Mouse (Mus musculus) hindbrain, embryonic 15.5 days (tissue): ENCODE measurements around the gene Dcaf6. TPM values are rescaled to one million over a fixed set of nuclear protein-coding genes. Genes with fewer than 3 reads are reported as not detected.

ENCODE experiments used
- ATAC-seq: fragments of 200-750 bp; cut with Nextera tagmentation; 2 replicates; pipeline ENCODE4 v1.8.0; 2017; ENCODE audit warnings: low read depth, moderate number of reproducible peaks, moderate TSS enrichment; ENCODE audit not compliant: low FRiP score
- H3K27ac ChIP-seq: fragments of 300-500 bp; sonication (generic); replicated peaks from 2 replicates; pipeline ENCODE4 v1.5.1; 2015; ENCODE audit warnings: mild to moderate bottlenecking, inconsistent platforms
- H3K27me3 ChIP-seq: fragments of 300-500 bp; sonication (generic); 2 replicates; pipeline ENCODE4 v1.6.1; 2015; ENCODE audit warnings: control low read depth, inconsistent platforms
- H3K36me3 ChIP-seq: fragments of 300-500 bp; sonication (generic); 2 replicates; pipeline ENCODE4 v1.6.1; 2015; ENCODE audit warnings: control low read depth, inconsistent platforms
- H3K4me1 ChIP-seq: fragments of 300-500 bp; sonication (generic); replicated peaks from 2 replicates; pipeline ENCODE4 v1.6.1; 2015; ENCODE audit warnings: control low read depth, inconsistent platforms
- H3K4me2 ChIP-seq: fragments of 300-500 bp; sonication (generic); 2 replicates; pipeline ENCODE4 v1.6.1; 2015; ENCODE audit warnings: moderate library complexity, mild to moderate bottlenecking, inconsistent platforms
- H3K4me3 ChIP-seq: fragments of 300-500 bp; sonication (generic); 2 replicates; pipeline ENCODE4 v1.5.1; 2015; ENCODE audit warnings: mild to moderate bottlenecking, inconsistent platforms
- H3K9ac ChIP-seq: fragments of 300-500 bp; sonication (generic); 2 replicates; pipeline ENCODE4 v1.6.1; 2015; ENCODE audit warnings: inconsistent platforms
- H3K9me3 ChIP-seq: fragments of 300-500 bp; sonication (generic); 2 replicates; pipeline ENCODE4 v1.6.1; 2016; ENCODE audit warnings: control low read depth, inconsistent platforms
- WGBS: fragments of 180-500 bp; shearing (Covaris S2); methylation state at CpG from one replicate; pipeline ENCODE4 v1.1.7; 2015; 5-methylcytosine and 5-hydroxymethylcytosine counted together
- polyA plus RNA-seq: library from polyadenylated mRNA; unstranded; fragments of >200 nt; fragmentation: Nextera tagmentation; extraction: Ambion mirVana; gene quantifications from 2 replicates; pipeline ENCODE4 v1.2.1, GENCODE M21; 2015

Gene Dcaf6
- polyA plus RNA-seq, 1 experiment from 2014 or later: 15.6 TPM

- H3K4me3 ChIP-seq: no peak overlapping the region
Observed at GRCm38 (mm10) chr1:165304341-165304740, 155.9 kb downstream of the Dcaf6 start.

GRCm38 (mm10) chr1:165303209-165303608 lies 157.1 kb downstream of the Dcaf6 start:
- ATAC-seq: no peak
- 94% methylated on average over 6 of the region's 6 CpGs for WGBS
- Histone ChIP-seq H3K27ac (0 out of 2 replicates have a peak overlapping the region, but pooled peaks have one; percentile 22), H3K4me3 (no peak overlapping the region), H3K27me3 (no peaks in the 10 kb centered on the region), H3K36me3 (0 out of 2 replicates have a peak, but pooled peaks cover 6% of the 10 kb centered on the region), H3K4me2 (no peak overlapping the region), H3K4me1 (peaks cover 5% of the 10 kb centered on the region; the same call in 1 of the 2 replicates), H3K9ac (no peak overlapping the region), H3K9me3 (no peaks in the 10 kb centered on the region)

More at GRCm38 (mm10) chr1:165304341-165304740, 155.9 kb downstream of the Dcaf6 start:
- no peak overlapping the region for H3K9ac ChIP-seq
- H3K27me3 ChIP-seq: no peaks in the 10 kb centered on the region
- H3K4me1 ChIP-seq: peaks cover 5% of the 10 kb centered on the region; the same call in 1 of the 2 replicates
- 94% methylated on average over 7 of the region's 7 CpGs for WGBS
- H3K36me3 ChIP-seq: 0 out of 2 replicates have a peak, but pooled peaks cover 6% of the 10 kb centered on the region
- no peaks in the 10 kb centered on the region for H3K9me3 ChIP-seq
- H3K27ac ChIP-seq: no peak overlapping the region
- H3K4me2 ChIP-seq: no peak overlapping the region
- no peak for ATAC-seq

GRCm38 (mm10) chr1:165302455-165303208 lies 157.6 kb downstream of the Dcaf6 start:
- Histone ChIP-seq H3K27me3 (no peaks in the 10 kb centered on the region), H3K9me3 (no peaks in the 10 kb centered on the region), H3K4me2 (no peak overlapping the region), H3K27ac (peak overlapping the region; percentile 33; the same call in 1 of the 2 replicates), H3K4me1 (peaks cover 5% of the 10 kb centered on the region; the same call in 1 of the 2 replicates), H3K4me3 (no peak overlapping the region), H3K9ac (no peak overlapping the region), H3K36me3 (0 out of 2 replicates have a peak, but pooled peaks cover 6% of the 10 kb centered on the region)
- WGBS: 64% methylated on average over 13 of the region's 13 CpGs
- peak; percentile 68 for ATAC-seq

- Histone ChIP-seq H3K27me3 (no peaks in the 10 kb centered on the region), H3K9ac (no peak overlapping the region), H3K36me3 (0 out of 2 replicates have a peak, but pooled peaks cover 5% of the 10 kb centered on the region), H3K4me2 (no peak overlapping the region), H3K9me3 (no peaks in the 10 kb centered on the region), H3K4me1 (peaks cover 5% of the 10 kb centered on the region; the same call in 1 of the 2 replicates), H3K4me3 (no peak overlapping the region), H3K27ac (no peak overlapping the region)
- WGBS: 86% methylated on average over 2 of the region's 2 CpGs
- no peak for ATAC-seq
Observed at GRCm38 (mm10) chr1:165301567-165301966, 158.7 kb downstream of the Dcaf6 start.

GRCm38 (mm10) chr1:165301108-165301507 lies 159.2 kb downstream of the Dcaf6 start:
- Histone ChIP-seq H3K4me1 (peaks cover 5% of the 10 kb centered on the region; the same call in 1 of the 2 replicates), H3K36me3 (0 out of 2 replicates have a peak, but pooled peaks cover 1% of the 10 kb centered on the region), H3K4me2 (no peak overlapping the region), H3K27ac (no peak overlapping the region), H3K9me3 (no peaks in the 10 kb centered on the region), H3K9ac (no peak overlapping the region), H3K4me3 (no peak overlapping the region), H3K27me3 (no peaks in the 10 kb centered on the region)
- WGBS: 92% methylated on average over 3 of the region's 3 CpGs
- ATAC-seq: no peak

- H3K4me1 ChIP-seq: no peaks in the 10 kb centered on the region
- no peak for ATAC-seq
- H3K9me3 ChIP-seq: no peaks in the 10 kb centered on the region
- H3K36me3 ChIP-seq: peaks cover 16% of the 10 kb centered on the region; the same call in 1 of the 2 replicates
- H3K4me2 ChIP-seq: no peak within 1 kb of the TSS
- no peak within 1 kb of the TSS for H3K4me3 ChIP-seq
- H3K27ac ChIP-seq: no peak within 1 kb of the TSS
- WGBS: 90% methylated on average over 1 of the region's 1 CpGs
- no peaks in the 10 kb centered on the region for H3K27me3 ChIP-seq
- H3K9ac ChIP-seq: no peak within 1 kb of the TSS
Observed at GRCm38 (mm10) chr1:165295489-165295888, 164.8 kb downstream of the Dcaf6 start, which contains the start of gene Gpr161. Gene Gpr161, plus strand, starts transcription at chr1:165295789.

GRCm38 (mm10) chr1:165291606-165292005 lies 168.7 kb downstream of the Dcaf6 start:
- Histone ChIP-seq H3K36me3 (peaks cover 16% of the 10 kb centered on the region; the same call in 1 of the 2 replicates), H3K27ac (no peak overlapping the region), H3K9me3 (no peaks in the 10 kb centered on the region), H3K27me3 (no peaks in the 10 kb centered on the region), H3K9ac (no peak overlapping the region), H3K4me1 (no peaks in the 10 kb centered on the region), H3K4me3 (no peak overlapping the region), H3K4me2 (no peak overlapping the region)
- 93% methylated on average over 6 of the region's 6 CpGs for WGBS
- ATAC-seq: no peak

GRCm38 (mm10) chr1:165289831-165290230 lies 170.4 kb downstream of the Dcaf6 start:
- no peaks in the 10 kb centered on the region for H3K9me3 ChIP-seq
- WGBS: 94% methylated on average over 4 of the region's 4 CpGs

GRCm38 (mm10) chr1:165288165-165288564 lies 172.1 kb downstream of the Dcaf6 start:
- Histone ChIP-seq H3K27ac (no peak overlapping the region), H3K9ac (no peak overlapping the region), H3K9me3 (no peaks in the 10 kb centered on the region), H3K27me3 (no peaks in the 10 kb centered on the region), H3K36me3 (no peaks in the 10 kb centered on the region), H3K4me3 (no peak overlapping the region), H3K4me2 (no peak overlapping the region), H3K4me1 (peaks cover 19% of the 10 kb centered on the region)
- 89% methylated on average over 9 of the region's 9 CpGs for WGBS
- ATAC-seq: no peak

More at GRCm38 (mm10) chr1:165289831-165290230, 170.4 kb downstream of the Dcaf6 start:
- H3K27ac ChIP-seq: no peak overlapping the region
- no peak overlapping the region for H3K4me3 ChIP-seq
- H3K36me3 ChIP-seq: peaks cover 6% of the 10 kb centered on the region; the same call in 1 of the 2 replicates
- H3K9ac ChIP-seq: no peak overlapping the region
- no peaks in the 10 kb centered on the region for H3K27me3 ChIP-seq
- no peak overlapping the region for H3K4me2 ChIP-seq
- ATAC-seq: no peak
- peaks cover 7% of the 10 kb centered on the region for H3K4me1 ChIP-seq

GRCm38 (mm10) chr1:165284096-165284495 lies 176.2 kb downstream of the Dcaf6 start:
- Histone ChIP-seq H3K27ac (no peak overlapping the region), H3K4me3 (peak overlapping the region; percentile 89; the same call in 1 of the 2 replicates), H3K4me2 (peak overlapping the region; percentile 66), H3K36me3 (no peaks in the 10 kb centered on the region), H3K4me1 (peaks cover 38% of the 10 kb centered on the region), H3K9ac (no peak overlapping the region), H3K9me3 (no peaks in the 10 kb centered on the region), H3K27me3 (no peaks in the 10 kb centered on the region)
- ATAC-seq: no peak
- 59% methylated on average over 7 of the region's 7 CpGs for whole genome bisulfite sequencing

- WGBS: 11% methylated on average over 7 of the region's 7 CpGs
- peak overlapping the region; percentile 85 for H3K9ac ChIP-seq
- H3K4me2 ChIP-seq: peak overlapping the region; percentile 66
- H3K9me3 ChIP-seq: no peaks in the 10 kb centered on the region
- no peaks in the 10 kb centered on the region for H3K36me3 ChIP-seq
- peak overlapping the region; percentile 89; the same call in 1 of the 2 replicates for H3K27ac ChIP-seq
- H3K4me1 ChIP-seq: peaks cover 38% of the 10 kb centered on the region
- peak overlapping the region; percentile 89 for H3K4me3 ChIP-seq
- no peaks in the 10 kb centered on the region for H3K27me3 ChIP-seq
- ATAC-seq: no peak
Observed at GRCm38 (mm10) chr1:165282967-165283345, 177.3 kb downstream of the Dcaf6 start.
